Mouse (Mus musculus) cerebellum, adult 2 months (tissue): ENCODE data around the gene Lypd5.

Experiments used
- CTCF ChIP-seq: fragments of 200-500 bp; IDR thresholded peaks from 2 replicates; pipeline ENCODE4 v1.5.1; 2011; ENCODE audit warnings: low read depth, mild to moderate bottlenecking, control low read depth, low read length, moderate library complexity, borderline replicate concordance; ENCODE audit not compliant: insufficient read depth
- POLR2A ChIP-seq: fragments of 200-500 bp; IDR thresholded peaks from 2 replicates; pipeline ENCODE4 v1.6.1; 2011; ENCODE audit warnings: low read length, control low read depth, borderline replicate concordance; ENCODE audit not compliant: insufficient read depth

GRCm38 (mm10) chr7:24364827-24365226 lies 15.8 kb downstream of the Lypd5 start:
- peak; percentile 79 for TF ChIP-seq CTCF
- no peak for TF ChIP-seq POLR2A
